Mouse (Mus musculus) heart, postnatal 4 days (tissue): ENCODE data around the gene Suco. TPM values are rescaled to one million over a fixed set of nuclear protein-coding genes. Genes with fewer than 3 reads are reported as not detected.
A peak's percentile ranks its signal among the peaks of the same experiment; 100 is the strongest.

Source experiments
- DNase-seq: peaks from one replicate; pipeline ENCODE4 v3.0.0; 2021
- total RNA-seq, 2 experiments: library from RNA; stranded (reverse); gene quantifications; 2 replicates each; pipeline ENCODE4 v1.2.3; 2021

Suco gene
- total RNA-seq, 2 experiments from 2014 or later = 27.1 to 29.2 TPM

DNA sequence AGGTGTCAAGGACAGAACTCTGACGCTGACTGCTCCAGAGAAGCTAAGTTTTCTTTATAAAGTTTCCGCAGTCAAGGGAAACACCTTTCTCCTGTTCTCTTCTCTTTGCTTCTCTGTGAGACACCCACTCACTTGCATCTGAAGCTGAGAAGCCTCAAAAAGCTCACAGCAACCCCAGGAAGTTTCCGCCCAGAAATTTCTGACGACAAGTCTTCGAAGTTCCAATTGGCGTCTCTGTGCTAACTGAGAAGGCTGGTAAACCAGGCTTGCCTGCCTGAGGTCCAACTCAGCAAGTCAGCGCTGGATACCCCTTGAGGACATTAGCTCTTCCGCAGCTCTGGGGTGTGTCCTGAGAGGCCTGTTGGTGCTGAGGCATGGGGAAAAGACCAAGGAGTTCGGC lies 88.1 kb downstream of the Suco start, which contains the start of gene Fasl:
Gene Fasl (minus strand): TSS at position 157 of the 400 bp plus-strand sequence.
- no peak for DNase-seq

GRCm38 (mm10) chr1:161782725-161783124 lies 93.8 kb downstream of the Suco start:
- DNase-seq = no peak

GRCm38 (mm10) chr1:161781594-161781993 lies 94.9 kb downstream of the Suco start:
- DNase-seq = no peak

DNA sequence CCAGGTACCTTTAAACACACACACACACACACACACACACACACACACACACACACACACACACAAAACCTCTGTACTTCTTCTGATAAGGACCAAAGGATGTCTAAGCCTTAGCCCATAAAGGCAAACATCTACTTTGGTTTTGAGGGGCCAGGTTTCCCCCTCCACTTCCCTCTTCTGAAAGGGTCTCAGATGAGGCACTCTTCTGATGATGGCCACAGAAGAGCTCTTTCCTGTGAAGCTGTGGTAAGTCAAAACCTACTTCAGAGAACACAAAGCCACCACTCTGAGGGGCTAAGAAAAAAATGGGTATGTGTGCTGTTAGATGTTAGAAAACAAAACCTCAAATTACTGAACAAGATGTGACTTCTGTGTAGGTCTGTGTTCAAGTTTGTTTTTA lies 97.4 kb downstream of the Suco start:
- no peak for DNase-seq

- no peak for DNase-seq
These were observed 101.3 kb downstream of the Suco start for GRCm38 (mm10) chr1:161775151-161775550.

DNA sequence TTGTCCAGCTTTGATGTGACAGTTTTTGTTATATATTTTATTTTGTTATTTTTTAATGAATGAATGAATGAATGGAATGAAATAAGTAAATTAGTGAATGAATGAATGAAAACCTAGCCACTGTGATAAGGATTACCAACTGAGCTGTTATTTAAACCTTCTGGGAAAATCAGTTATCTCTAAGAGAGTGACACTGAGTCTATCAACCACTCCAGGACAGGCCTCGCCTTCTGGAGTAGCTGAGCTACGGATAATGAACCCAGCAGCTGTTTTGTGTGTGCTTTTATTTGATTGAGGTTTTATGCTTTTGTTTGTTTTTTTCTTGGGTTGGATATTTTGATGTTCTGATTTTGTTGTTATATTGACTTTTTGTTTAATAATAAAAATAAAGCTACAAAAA lies 105.2 kb downstream of the Suco start:
- no peak for DNase-seq

- no peak for DNase-seq
These were observed 107.2 kb downstream of the Suco start for GRCm38 (mm10) chr1:161769329-161769728.

DNA sequence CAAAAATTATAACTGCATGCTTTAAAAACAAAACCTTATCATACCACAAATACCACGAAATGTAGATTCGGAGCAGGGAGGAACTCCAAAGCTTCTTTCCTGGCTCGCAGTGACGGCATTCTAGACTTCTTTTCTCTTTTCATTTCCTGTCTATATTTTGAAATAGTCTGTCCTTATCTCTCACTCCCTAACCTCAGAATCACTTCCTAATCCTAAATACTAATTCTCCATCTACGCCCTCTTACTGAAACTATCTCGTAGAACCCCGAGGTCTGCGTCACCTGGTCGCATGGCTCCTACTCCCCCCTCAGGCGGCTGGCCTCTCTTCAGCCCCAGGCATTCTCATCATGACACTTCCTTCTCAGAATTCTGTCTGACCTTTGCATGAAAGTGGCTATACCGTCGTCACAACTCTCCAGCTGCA lies 109.4 kb downstream of the Suco start:
- no peak for DNase-seq

DNA sequence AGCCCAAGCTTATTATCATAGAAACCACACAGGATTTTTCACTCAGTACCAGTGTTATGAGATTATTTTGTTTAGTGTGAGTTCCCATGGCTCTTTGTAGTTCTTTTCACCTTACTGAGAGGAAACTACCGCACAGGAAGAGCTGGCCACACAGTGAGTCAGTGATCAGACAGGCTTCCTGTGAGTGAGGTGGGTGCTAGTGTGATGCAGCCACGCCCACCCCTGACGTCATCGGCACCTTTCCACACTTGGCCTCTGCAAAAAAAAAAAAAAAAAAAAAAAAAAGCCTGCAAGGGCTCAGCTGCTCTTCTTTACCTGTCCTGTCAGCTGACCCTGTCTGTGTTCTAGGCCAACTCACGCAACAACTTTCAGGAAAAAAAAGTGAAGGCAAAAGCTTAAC lies 109.8 kb downstream of the Suco start:
- peak; percentile 45 for DNase-seq

Other genes with a start within 250 kb of the Suco start
- not detected for gene Fasl, start 88.2 kb downstream of the Suco start, total RNA-seq
- gene Pigc, start 92.5 kb upstream of the Suco start, total RNA-seq = 10 to 100 TPM; 14.8 to 16.7 TPM
- gene 4930558K02Rik, start 103.0 kb upstream of the Suco start, total RNA-seq = not detected